Mouse (Mus musculus): ENCODE results near the gene Cachd1. TPM values are rescaled to one million over a fixed set of nuclear protein-coding genes. Genes with fewer than 3 reads are reported as not detected.

Gene Cachd1
- polyA plus RNA-seq, 1 experiment from 2014 or later: not detected

GRCm38 (mm10) chr4:100910605-100911330, 134.3 kb downstream of the Cachd1 start:
- no peak overlapping the region for H3K27ac ChIP-seq
- no peak overlapping the region for H3K4me3 ChIP-seq (ENCODE audit: inconsistent target)
- H3K36me3 ChIP-seq (ENCODE audit: inconsistent target): no peaks in the 10 kb centered on the region
- H3K79me2 ChIP-seq (ENCODE audit: inconsistent target): no peaks in the 10 kb centered on the region
- WGBS (ENCODE audit: missing documents): 80% methylated on average over 11 of the region's 11 CpGs

GRCm38 (mm10) chr4:100911658-100912057, 135.2 kb downstream of the Cachd1 start:
- H3K4me3 ChIP-seq (ENCODE audit: inconsistent target): no peak overlapping the region
- no peak overlapping the region for H3K27ac ChIP-seq
- no peaks in the 10 kb centered on the region for H3K79me2 ChIP-seq (ENCODE audit: inconsistent target)
- no peaks in the 10 kb centered on the region for H3K36me3 ChIP-seq (ENCODE audit: inconsistent target)
- WGBS (ENCODE audit: missing documents): 35% methylated on average over 2 of the region's 3 CpGs

GRCm38 (mm10) chr4:100913666-100914065, 137.2 kb downstream of the Cachd1 start:
- H3K36me3 ChIP-seq (ENCODE audit: inconsistent target): no peaks in the 10 kb centered on the region
- WGBS (ENCODE audit: missing documents): 83% methylated on average over 4 of the region's 4 CpGs
- no peaks in the 10 kb centered on the region for H3K79me2 ChIP-seq (ENCODE audit: inconsistent target)
- H3K4me3 ChIP-seq (ENCODE audit: inconsistent target): no peak overlapping the region
- no peak overlapping the region for H3K27ac ChIP-seq

DNA sequence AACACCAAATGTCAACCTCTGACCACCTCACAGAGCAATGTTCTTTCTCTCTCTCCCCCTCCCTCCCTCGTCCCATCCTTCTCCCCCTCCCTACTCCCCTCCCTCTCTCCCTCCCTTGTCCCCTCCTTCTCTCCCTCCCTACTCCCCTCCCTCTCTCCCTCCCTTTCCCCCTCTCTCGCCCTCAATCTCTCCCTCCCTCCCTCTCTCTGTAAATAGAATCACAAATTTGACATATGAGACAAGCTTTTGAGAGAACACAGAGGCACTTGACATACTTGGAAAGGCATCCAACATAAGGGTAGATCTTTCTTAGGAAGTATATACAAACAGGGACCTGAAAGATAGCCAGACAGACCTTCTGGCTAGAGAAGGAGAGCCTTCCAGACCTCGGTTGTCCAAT, 138.1 kb downstream of the Cachd1 start:
- H3K27ac ChIP-seq: no peak overlapping the region
- no peaks in the 10 kb centered on the region for H3K79me2 ChIP-seq (ENCODE audit: inconsistent target)
- H3K4me3 ChIP-seq (ENCODE audit: inconsistent target): no peak overlapping the region
- no peaks in the 10 kb centered on the region for H3K36me3 ChIP-seq (ENCODE audit: inconsistent target)
- 60% methylated on average over 2 of the region's 3 CpGs for WGBS (ENCODE audit: missing documents)

DNA sequence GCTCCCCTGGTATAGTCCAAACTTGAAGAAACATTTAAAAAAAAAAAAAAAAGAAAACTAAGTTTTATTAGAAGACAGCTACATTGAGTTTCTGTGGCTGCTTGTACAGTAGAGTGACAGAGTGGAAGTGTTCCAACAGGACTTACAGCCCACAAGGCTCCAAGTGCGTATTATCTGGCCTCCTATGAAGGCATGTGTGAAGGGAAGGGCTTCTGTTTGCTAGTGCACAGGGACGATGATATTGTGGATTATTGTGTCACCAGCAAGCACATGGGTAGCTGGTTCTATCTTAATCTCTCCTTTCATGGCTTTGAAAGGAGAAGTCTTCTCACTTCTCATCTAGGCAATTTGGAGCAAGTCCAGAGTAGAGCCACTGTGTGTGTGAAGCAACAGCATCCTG, 138.6 kb downstream of the Cachd1 start:
- no peaks in the 10 kb centered on the region for H3K79me2 ChIP-seq (ENCODE audit: inconsistent target)
- no peak overlapping the region for H3K27ac ChIP-seq
- H3K4me3 ChIP-seq (ENCODE audit: inconsistent target): no peak overlapping the region
- H3K36me3 ChIP-seq (ENCODE audit: inconsistent target): no peaks in the 10 kb centered on the region
- WGBS (ENCODE audit: missing documents): 64% methylated on average over 2 of the region's 2 CpGs

DNA sequence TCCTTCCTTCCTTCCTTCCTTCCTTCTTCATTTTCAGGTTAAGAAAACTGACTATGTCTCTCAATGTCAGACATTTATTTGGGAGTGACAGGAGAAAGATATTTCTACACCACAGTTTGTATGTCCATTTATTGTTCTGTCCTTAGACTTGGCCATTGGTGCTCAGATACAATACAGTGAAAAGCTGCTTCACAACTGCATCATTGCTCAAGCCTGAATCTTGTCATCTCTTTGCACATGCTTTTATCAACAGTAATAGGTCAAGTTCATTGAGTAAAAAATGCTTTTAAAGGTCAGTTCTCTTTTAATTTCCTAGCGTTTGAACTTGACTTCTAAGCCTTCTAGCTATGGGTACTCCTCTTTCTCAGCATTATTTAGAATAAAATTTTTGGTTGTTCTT, 141.0 kb downstream of the Cachd1 start:
- WGBS (ENCODE audit: missing documents): 91% methylated on average over 1 of the region's 1 CpGs
- Histone ChIP-seq H3K79me2 (ENCODE audit: inconsistent target) (no peaks in the 10 kb centered on the region), H3K27ac (no peak overlapping the region), H3K36me3 (ENCODE audit: inconsistent target) (no peaks in the 10 kb centered on the region), H3K4me3 (ENCODE audit: inconsistent target) (no peak overlapping the region)

DNA sequence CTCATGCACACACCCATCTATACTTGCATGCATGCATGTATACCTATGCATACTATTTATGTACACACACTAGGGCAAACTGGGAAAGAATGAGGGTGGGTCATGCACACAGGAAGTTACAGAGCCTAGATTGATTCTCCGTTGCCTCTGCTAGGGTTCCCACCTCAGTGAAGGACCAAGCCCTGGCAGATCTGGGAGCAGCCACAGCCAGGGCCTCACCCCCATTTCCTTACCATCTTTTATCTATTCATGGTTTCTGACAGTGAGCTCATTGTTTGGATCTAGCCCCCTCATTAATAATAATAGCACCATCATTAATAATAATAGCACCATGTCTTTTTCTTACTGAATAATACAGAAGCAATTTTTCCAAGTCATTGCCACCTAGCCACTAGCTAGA, 143.9 kb downstream of the Cachd1 start:
- Histone ChIP-seq H3K27ac (no peak overlapping the region), H3K36me3 (ENCODE audit: inconsistent target) (no peaks in the 10 kb centered on the region), H3K79me2 (ENCODE audit: inconsistent target) (no peaks in the 10 kb centered on the region), H3K4me3 (ENCODE audit: inconsistent target) (no peak overlapping the region)
- WGBS (ENCODE audit: missing documents): 90% methylated on average over 1 of the region's 1 CpGs

DNA sequence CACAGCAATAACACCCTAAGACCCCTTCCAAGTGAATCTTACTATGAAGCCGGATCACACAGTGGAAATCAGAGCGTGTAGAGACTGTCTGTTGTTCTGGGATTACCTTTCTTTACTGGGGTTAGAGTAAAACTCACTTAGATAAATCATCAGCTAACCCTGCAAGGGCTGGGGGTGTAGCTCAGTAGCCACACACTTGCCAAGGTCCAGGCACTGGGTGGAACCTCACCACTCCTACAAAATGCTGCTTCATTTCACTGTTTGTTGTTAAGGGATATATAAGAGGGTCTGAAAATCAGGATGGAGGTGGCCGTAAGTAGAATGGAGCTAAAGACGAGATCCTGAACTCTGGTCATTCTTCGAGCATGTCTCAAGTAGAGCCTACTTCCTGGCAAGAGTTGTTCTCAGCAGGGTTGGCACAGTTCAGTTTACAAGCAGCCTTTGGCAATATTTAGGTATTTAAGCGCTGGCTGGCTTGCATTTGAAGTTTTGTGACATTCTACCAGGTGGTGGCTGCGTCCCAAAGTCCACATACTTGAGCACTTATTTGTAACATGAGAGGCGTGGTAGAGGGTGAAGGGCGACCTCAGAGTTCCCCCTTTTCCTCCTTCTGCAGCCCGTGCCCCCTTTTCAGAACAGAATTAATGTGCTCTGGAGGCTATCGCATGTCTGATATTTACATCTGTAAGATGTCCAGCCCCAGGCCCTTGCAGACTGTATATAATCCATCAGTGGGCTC, 146.5 kb downstream of the Cachd1 start:
- H3K27ac ChIP-seq: no peak overlapping the region
- no peaks in the 10 kb centered on the region for H3K36me3 ChIP-seq (ENCODE audit: inconsistent target)
- no peaks in the 10 kb centered on the region for H3K79me2 ChIP-seq (ENCODE audit: inconsistent target)
- WGBS (ENCODE audit: missing documents): 91% methylated on average over 11 of the region's 11 CpGs
- H3K4me3 ChIP-seq (ENCODE audit: inconsistent target): no peak overlapping the region

DNA sequence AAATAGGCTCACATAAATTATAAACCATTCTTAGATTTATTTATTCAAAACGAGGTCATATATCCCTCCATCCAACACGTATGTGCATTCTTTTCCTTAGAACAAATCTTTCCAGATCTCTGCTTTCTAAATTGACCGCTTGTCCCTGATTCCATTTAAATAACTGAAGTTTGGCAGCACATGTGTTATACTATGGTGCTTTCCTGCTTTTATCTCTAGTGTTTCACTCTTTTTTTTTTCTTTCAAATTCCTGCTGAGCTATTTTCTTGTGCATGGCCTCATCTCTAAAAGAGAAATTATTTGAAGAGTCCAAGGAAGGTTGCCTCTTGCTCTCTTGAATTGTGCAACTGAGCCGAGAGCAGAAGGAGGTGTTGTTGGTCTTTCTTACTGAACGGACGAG, 147.1 kb downstream of the Cachd1 start:
- no peak overlapping the region for H3K27ac ChIP-seq
- H3K4me3 ChIP-seq (ENCODE audit: inconsistent target): no peak overlapping the region
- 88% methylated on average over 6 of the region's 6 CpGs for WGBS (ENCODE audit: missing documents)
- H3K36me3 ChIP-seq (ENCODE audit: inconsistent target): no peaks in the 10 kb centered on the region
- no peaks in the 10 kb centered on the region for H3K79me2 ChIP-seq (ENCODE audit: inconsistent target)

DNA sequence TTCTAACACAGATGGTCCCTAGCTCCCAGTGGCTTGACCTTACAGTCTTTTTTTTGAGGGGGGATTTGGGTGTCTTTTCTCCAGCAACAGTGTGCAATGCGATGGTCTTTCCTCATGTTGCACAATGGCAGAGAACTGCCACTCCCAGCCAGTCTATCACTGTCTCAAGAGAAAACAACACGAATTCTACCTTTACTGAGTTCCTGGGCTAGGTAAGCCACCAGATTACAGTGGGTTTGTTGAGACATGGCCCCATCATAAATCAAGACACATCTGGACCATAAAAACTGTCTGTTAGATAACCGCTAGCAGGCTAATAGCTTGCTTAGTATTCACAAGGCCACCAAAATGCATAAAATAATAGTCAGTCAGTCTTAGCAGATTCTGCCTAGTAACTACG, 147.8 kb downstream of the Cachd1 start:
- Histone ChIP-seq H3K79me2 (ENCODE audit: inconsistent target) (no peaks in the 10 kb centered on the region), H3K36me3 (ENCODE audit: inconsistent target) (no peaks in the 10 kb centered on the region), H3K27ac (no peak overlapping the region), H3K4me3 (ENCODE audit: inconsistent target) (no peak overlapping the region)
- 86% methylated on average over 4 of the region's 4 CpGs for WGBS (ENCODE audit: missing documents)

GRCm38 (mm10) chr4:100925153-100925552, 148.7 kb downstream of the Cachd1 start:
- Histone ChIP-seq H3K27ac (no peak overlapping the region), H3K4me3 (ENCODE audit: inconsistent target) (no peak overlapping the region), H3K36me3 (ENCODE audit: inconsistent target) (no peaks in the 10 kb centered on the region), H3K79me2 (ENCODE audit: inconsistent target) (no peaks in the 10 kb centered on the region)
- WGBS (ENCODE audit: missing documents): 90% methylated on average over 1 of the region's 1 CpGs

GRCm38 (mm10) chr4:100926608-100927007, 150.1 kb downstream of the Cachd1 start:
- 93% methylated on average over 3 of the region's 3 CpGs for WGBS (ENCODE audit: missing documents)
- Histone ChIP-seq H3K36me3 (ENCODE audit: inconsistent target) (no peaks in the 10 kb centered on the region), H3K4me3 (ENCODE audit: inconsistent target) (no peak overlapping the region), H3K79me2 (ENCODE audit: inconsistent target) (no peaks in the 10 kb centered on the region), H3K27ac (no peak overlapping the region)

- Histone ChIP-seq H3K36me3 (ENCODE audit: inconsistent target) (no peaks in the 10 kb centered on the region), H3K27ac (no peak overlapping the region)
- WGBS (ENCODE audit: missing documents): 92% methylated on average over 2 of the region's 2 CpGs
Observed at GRCm38 (mm10) chr4:100927059-100927458, 150.6 kb downstream of the Cachd1 start.

DNA sequence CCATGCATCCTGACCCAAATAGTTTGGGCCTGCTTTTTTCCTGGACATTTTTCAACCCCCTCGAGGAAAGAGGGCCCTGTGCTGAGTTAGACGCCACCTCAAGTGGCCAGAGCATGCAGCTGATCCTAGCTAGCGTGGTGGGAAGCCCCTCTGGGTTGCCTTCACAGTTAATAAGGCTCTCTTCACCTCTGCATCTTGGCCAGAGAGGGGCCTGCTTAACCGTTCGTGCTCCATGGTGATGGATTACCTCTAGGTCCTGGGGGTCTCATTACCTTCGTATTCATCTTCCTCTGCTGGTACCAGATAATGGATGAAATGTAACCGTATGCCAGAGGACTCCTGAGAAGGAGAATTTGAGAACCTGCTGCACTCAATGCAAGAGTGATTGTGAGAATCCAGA, 167.2 kb downstream of the Cachd1 start:
- Histone ChIP-seq H3K4me3 (ENCODE audit: inconsistent target) (no peak overlapping the region), H3K27ac (no peak overlapping the region), H3K79me2 (ENCODE audit: inconsistent target) (no peaks in the 10 kb centered on the region), H3K36me3 (ENCODE audit: inconsistent target) (no peaks in the 10 kb centered on the region)
- 90% methylated on average over 7 of the region's 7 CpGs for WGBS (ENCODE audit: missing documents)

More at GRCm38 (mm10) chr4:100927059-100927458, 150.6 kb downstream of the Cachd1 start:
- H3K79me2 ChIP-seq (ENCODE audit: inconsistent target): no peaks in the 10 kb centered on the region
- no peak overlapping the region for H3K4me3 ChIP-seq (ENCODE audit: inconsistent target)

- WGBS (ENCODE audit: missing documents): 75% methylated on average over 3 of the region's 3 CpGs
- Histone ChIP-seq H3K79me2 (ENCODE audit: inconsistent target) (no peaks in the 10 kb centered on the region), H3K4me3 (ENCODE audit: inconsistent target) (no peak overlapping the region), H3K27ac (no peak overlapping the region), H3K36me3 (ENCODE audit: inconsistent target) (no peaks in the 10 kb centered on the region)
Observed at GRCm38 (mm10) chr4:100944276-100944675, 167.8 kb downstream of the Cachd1 start.
